Mouse (Mus musculus) stomach, postnatal 0 days (tissue): Measurements from ENCODE around the gene Oxct1.

ENCODE experiments used
- CTCF ChIP-seq: IDR thresholded peaks from 2 replicates; pipeline ENCODE4 v1.5.1; 2016; ENCODE audit warnings: antibody characterized with exemption, low read depth, mild to moderate bottlenecking, moderate library complexity
- EP300 ChIP-seq: optimal IDR thresholded peaks from 2 replicates; pipeline ENCODE3; 2016; ENCODE audit warnings: antibody characterized with exemption

GRCm38 (mm10) chr15:4087446-4087845 is 61.3 kb downstream of the Oxct1 start:
- TF ChIP-seq CTCF (no peak), EP300 (no peak)
